Mouse (Mus musculus) spleen, adult 2 months (tissue): Measurements from ENCODE around the gene Slc4a1.

Experiments
- CTCF ChIP-seq: fragments of 200-500 bp; IDR thresholded peaks from 2 replicates; pipeline ENCODE4 v1.5.1; 2011; ENCODE audit warnings: mild to moderate bottlenecking, inconsistent platforms; ENCODE audit not compliant: insufficient read depth, insufficient read length, insufficient replicate concordance; ENCODE audit errors: extremely low read depth
- POLR2A ChIP-seq: fragments of 200-500 bp; IDR thresholded peaks from 2 replicates; pipeline ENCODE4 v1.6.1; 2011; ENCODE audit warnings: low read depth, low read length, inconsistent platforms

DNA sequence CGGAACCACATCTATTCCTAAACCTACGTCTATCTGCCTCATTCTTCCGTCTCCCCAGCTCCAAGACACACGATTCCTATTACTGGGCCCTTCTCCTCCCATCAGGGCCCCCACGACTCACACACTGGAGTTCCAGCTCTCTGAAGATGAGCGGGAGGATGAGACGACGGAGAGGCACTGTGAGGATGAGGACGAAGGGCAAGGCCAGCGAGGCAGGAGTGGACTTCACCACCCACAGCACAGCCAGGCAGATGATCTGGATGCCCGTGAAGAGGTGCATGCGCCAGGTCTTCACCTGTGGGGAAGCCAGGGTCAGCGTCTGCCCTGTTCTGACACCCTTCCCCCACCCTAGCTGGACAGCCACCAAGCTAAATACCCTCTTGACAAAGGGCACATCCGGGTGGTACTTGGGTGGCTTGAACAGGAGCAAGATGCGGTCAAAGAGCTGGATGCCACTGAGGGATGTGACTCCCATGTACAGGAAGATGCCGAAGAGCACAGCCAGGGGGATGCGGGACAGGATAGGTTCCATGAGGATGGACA, 15.0 kb downstream of the Slc4a1 start:
- TF ChIP-seq CTCF (no peak), POLR2A (no peak)
